Mouse (Mus musculus) midbrain, embryonic 11.5 days (tissue): Measurements from ENCODE around the gene Rxfp4. TPM values are rescaled to one million over a fixed set of nuclear protein-coding genes. Genes with fewer than 3 reads are reported as not detected.
"Not testable (repeated sequence)": the region's sequence is repeated elsewhere in the genome, so short reads cannot be mapped to it uniquely, and the experiment has no call there.

Experiments used
- ATAC-seq: fragments of 200-750 bp; cut with Nextera tagmentation; 2 replicates; pipeline ENCODE4 v1.8.0; 2017; ENCODE audit warnings: moderate TSS enrichment, moderate library complexity; ENCODE audit not compliant: low FRiP score
- DNase-seq: peaks from one replicate; pipeline ENCODE4 v3.0.0; 2015; ENCODE audit warnings: low spot score; ENCODE audit errors: missing footprints
- H3K27ac ChIP-seq: fragments of 300-500 bp; sonication (generic); 2 replicates; pipeline ENCODE4 v1.5.1; 2014; ENCODE audit warnings: low read depth, low read length
- H3K27me3 ChIP-seq: fragments of 300-500 bp; sonication (generic); 2 replicates; pipeline ENCODE4 v1.6.1; 2014; ENCODE audit warnings: mild to moderate bottlenecking, low read length, moderate library complexity, mixed read lengths; ENCODE audit not compliant: control insufficient read depth, insufficient read depth
- H3K36me3 ChIP-seq: fragments of 300-500 bp; sonication (generic); 2 replicates; pipeline ENCODE4 v1.6.1; 2014; ENCODE audit warnings: mild to moderate bottlenecking, low read length, moderate library complexity, mixed read lengths; ENCODE audit not compliant: control insufficient read depth, insufficient read depth
- H3K4me1 ChIP-seq: fragments of 300-500 bp; sonication (generic); 2 replicates; pipeline ENCODE4 v1.6.1; 2014; ENCODE audit warnings: low read length; ENCODE audit not compliant: control insufficient read depth, insufficient read depth
- H3K4me2 ChIP-seq: fragments of 300-500 bp; sonication (generic); 2 replicates; pipeline ENCODE4 v1.6.1; 2014; ENCODE audit warnings: mild to moderate bottlenecking, moderate library complexity
- H3K4me3 ChIP-seq: fragments of 300-500 bp; sonication (generic); 2 replicates; pipeline ENCODE4 v1.5.1; 2014; ENCODE audit warnings: low read depth, low read length
- H3K9ac ChIP-seq: fragments of 300-500 bp; sonication (generic); 2 replicates; pipeline ENCODE4 v1.6.1; 2014; ENCODE audit warnings: low read length
- H3K9me3 ChIP-seq: fragments of 300-500 bp; sonication (generic); 2 replicates; pipeline ENCODE4 v1.6.1; 2016; ENCODE audit warnings: low read length; ENCODE audit not compliant: control insufficient read depth
- WGBS: fragments of 180-500 bp; shearing (Covaris S2); extraction: QIAGEN DNeasy Blood & Tissue Kit; methylation state at CpG from one replicate; pipeline ENCODE4 v1.1.7; 2014; 5-methylcytosine and 5-hydroxymethylcytosine counted together
- polyA plus RNA-seq: library from polyadenylated mRNA; unstranded; fragments of >200 nt; fragmentation: Nextera tagmentation; extraction: Ambion mirVana; gene quantifications from 2 replicates; pipeline ENCODE4 v1.2.1, GENCODE M21; 2014

The Rxfp4 gene
- polyA plus RNA-seq, 1 experiment from 2014 or later, result 0.14 TPM

DNA sequence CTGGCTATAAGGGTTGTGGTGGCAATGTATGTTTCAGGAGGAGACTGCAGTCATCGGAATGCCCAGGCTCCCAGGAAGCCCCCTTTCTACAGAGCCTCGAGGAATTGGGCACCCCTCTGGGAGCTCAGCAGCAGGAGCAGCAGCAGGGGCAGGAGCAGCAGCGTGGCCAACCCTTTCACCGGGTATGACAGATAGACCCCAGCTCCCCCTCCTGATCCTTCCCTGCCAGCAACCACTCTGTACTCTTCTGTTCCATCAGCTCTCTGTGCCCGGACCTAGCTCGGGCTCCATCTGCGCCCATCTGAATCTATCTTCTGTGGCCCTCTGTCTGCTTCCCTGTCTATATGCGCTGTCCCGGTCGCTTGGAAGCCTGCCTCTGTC, 45.2 kb downstream of the Rxfp4 start:
- no peaks in the 10 kb centered on the region for H3K27me3 ChIP-seq
- H3K9me3 ChIP-seq, result no peaks in the 10 kb centered on the region
- H3K27ac ChIP-seq, result no peak overlapping the region
- 17% methylated on average over 10 of the region's 10 CpGs for WGBS
- H3K4me2 ChIP-seq, result peak overlapping the region; percentile 51
- H3K4me3 ChIP-seq, result peak overlapping the region; percentile 17; the same call in 1 of the 2 replicates
- DNase-seq (no peak), ATAC-seq (no peak; the same call in 1 of the 2 replicates)
- peak overlapping the region; percentile 37; the same call in 1 of the 2 replicates for H3K9ac ChIP-seq
- no peaks in the 10 kb centered on the region for H3K36me3 ChIP-seq
- peaks cover 4% of the 10 kb centered on the region; the same call in 1 of the 2 replicates for H3K4me1 ChIP-seq

DNA sequence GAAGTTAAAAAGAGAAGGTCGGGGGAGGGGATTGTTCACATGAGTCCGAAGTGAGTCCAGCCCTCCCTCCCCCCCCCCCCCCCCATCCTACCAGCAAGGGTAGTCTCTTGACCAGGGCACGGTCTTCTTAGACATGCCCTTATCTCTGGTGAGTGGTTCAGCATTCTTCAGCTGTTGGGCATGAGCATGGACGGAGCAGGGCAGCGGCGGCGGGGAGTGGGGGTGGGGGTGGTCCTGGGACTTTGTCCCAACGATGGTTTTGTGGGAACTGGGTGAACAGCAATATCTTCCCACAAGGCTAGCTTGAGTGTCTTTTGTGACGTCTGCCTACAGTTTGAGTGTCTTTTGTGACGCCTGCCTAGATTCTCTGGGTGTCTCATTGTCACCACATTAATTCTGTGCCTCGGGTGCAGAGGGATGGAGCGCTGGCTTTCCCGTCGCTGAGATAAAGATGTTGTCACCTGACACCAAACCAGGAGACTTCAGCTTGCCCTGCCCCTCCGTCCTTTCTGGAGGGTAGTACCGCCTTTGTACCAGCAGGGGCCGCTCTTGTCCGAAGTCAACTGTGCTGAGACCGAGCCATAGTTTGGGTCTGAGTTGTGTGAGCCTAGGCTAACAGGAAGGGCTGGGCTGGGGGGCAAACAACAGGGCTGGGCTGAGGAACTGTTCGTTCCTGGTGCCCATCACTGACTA, 45.7 kb downstream of the Rxfp4 start:
- Histone ChIP-seq H3K4me1 (peaks cover 4% of the 10 kb centered on the region; the same call in 1 of the 2 replicates), H3K4me3 (peak overlapping the region; percentile 17), H3K9ac (peak overlapping the region; percentile 37; the same call in 1 of the 2 replicates), H3K4me2 (peak overlapping the region; percentile 51), H3K36me3 (no peaks in the 10 kb centered on the region), H3K27me3 (no peaks in the 10 kb centered on the region), H3K27ac (no peak overlapping the region), H3K9me3 (no peaks in the 10 kb centered on the region)
- ATAC-seq (peak; percentile 95), DNase-seq (peak; percentile 99)
- under 1% methylated on average over 20 of the region's 20 CpGs for WGBS

- not testable (repeated sequence) for H3K4me1 ChIP-seq, H3K4me2 ChIP-seq, DNase-seq, H3K4me3 ChIP-seq, H3K27me3 ChIP-seq, H3K36me3 ChIP-seq, H3K9me3 ChIP-seq, H3K9ac ChIP-seq, H3K27ac ChIP-seq, ATAC-seq
- WGBS, result 95% methylated on average over 2 of the region's 2 CpGs
These were observed 47.3 kb downstream of the Rxfp4 start, which contains the start of gene Arhgef2 for GRCm38 (mm10) chr3:88605666-88606065. Gene Arhgef2, plus strand, starts transcription at chr3:88605966.

- H3K4me3 ChIP-seq, result no peak overlapping the region
- no peak for ATAC-seq
These were observed 48.1 kb downstream of the Rxfp4 start for GRCm38 (mm10) chr3:88604863-88605262.

GRCm38 (mm10) chr3:88603714-88604161, 49.2 kb downstream of the Rxfp4 start:
- Histone ChIP-seq H3K27me3 (no peaks in the 10 kb centered on the region), H3K36me3 (no peaks in the 10 kb centered on the region), H3K9me3 (no peaks in the 10 kb centered on the region), H3K27ac (no peak overlapping the region), H3K4me3 (no peak overlapping the region), H3K9ac (no peak overlapping the region), H3K4me2 (no peak overlapping the region), H3K4me1 (peaks cover 4% of the 10 kb centered on the region; the same call in 1 of the 2 replicates)
- peak; percentile 90 for DNase-seq
- 32% methylated on average over 6 of the region's 6 CpGs for WGBS
- no peak for ATAC-seq

More at GRCm38 (mm10) chr3:88604863-88605262, 48.1 kb downstream of the Rxfp4 start:
- Histone ChIP-seq H3K9ac (no peak overlapping the region), H3K9me3 (no peaks in the 10 kb centered on the region), H3K27me3 (no peaks in the 10 kb centered on the region), H3K4me2 (no peak overlapping the region), H3K4me1 (peaks cover 4% of the 10 kb centered on the region; the same call in 1 of the 2 replicates), H3K36me3 (no peaks in the 10 kb centered on the region), H3K27ac (no peak overlapping the region)
- peak; percentile 71 for DNase-seq
- 88% methylated on average over 7 of the region's 7 CpGs for WGBS

GRCm38 (mm10) chr3:88602466-88602865, 50.5 kb downstream of the Rxfp4 start:
- Histone ChIP-seq H3K27ac (no peak overlapping the region), H3K4me1 (no peaks in the 10 kb centered on the region), H3K9ac (no peak overlapping the region), H3K27me3 (no peaks in the 10 kb centered on the region), H3K4me3 (no peak overlapping the region), H3K4me2 (no peak overlapping the region), H3K9me3 (no peaks in the 10 kb centered on the region), H3K36me3 (no peaks in the 10 kb centered on the region)
- ATAC-seq (no peak), DNase-seq (no peak)
- WGBS, result 79% methylated on average over 4 of the region's 4 CpGs

Other genes starting within 250 kb of the Rxfp4 start
- gene Pmf1, start 242.8 kb downstream of the Rxfp4 start, polyA plus RNA-seq, result 128 and 132 TPM in 2 replicates
- 20.8 and 22.3 TPM in 2 replicates for gene Slc25a44, start 228.0 kb downstream of the Rxfp4 start, polyA plus RNA-seq
- 6.3 and 6.8 TPM in 2 replicates for gene Sema4a, start 192.0 kb downstream of the Rxfp4 start, polyA plus RNA-seq
- gene Lmna, start 143.2 kb downstream of the Rxfp4 start, polyA plus RNA-seq, result 17.9 and 21.2 TPM in 2 replicates
- 44.5 and 45.1 TPM in 2 replicates for gene Mex3a, start 120.7 kb downstream of the Rxfp4 start, polyA plus RNA-seq
- gene Rab25, start 104.8 kb downstream of the Rxfp4 start, polyA plus RNA-seq, result 0.25 and 0.86 TPM in 2 replicates
- 87.2 and 103 TPM in 2 replicates for gene Lamtor2, start 100.1 kb downstream of the Rxfp4 start, polyA plus RNA-seq
- 72.4 and 73.0 TPM in 2 replicates for gene Ubqln4, start 99.4 kb downstream of the Rxfp4 start, polyA plus RNA-seq
- gene Ssr2, start 77.3 kb downstream of the Rxfp4 start, polyA plus RNA-seq, result 154 and 157 TPM in 2 replicates
- gene Arhgef2, start 47.2 kb downstream of the Rxfp4 start, polyA plus RNA-seq, result 99.0 and 117 TPM in 2 replicates
- gene Khdc4, start 32.7 kb upstream of the Rxfp4 start, polyA plus RNA-seq, result 107 and 109 TPM in 2 replicates
- gene Rit1, start 63.7 kb upstream of the Rxfp4 start, polyA plus RNA-seq, result 43.8 and 48.8 TPM in 2 replicates
- gene Syt11, start 122.0 kb upstream of the Rxfp4 start, polyA plus RNA-seq, result 178 and 180 TPM in 2 replicates
- 15.3 TPM in 2 replicates for gene Gon4l, start 182.1 kb upstream of the Rxfp4 start, polyA plus RNA-seq